Mouse (Mus musculus): Measurements from ENCODE around the gene Prmt1. TPM values are rescaled to one million over a fixed set of nuclear protein-coding genes. Genes with fewer than 3 reads are reported as not detected.
A peak's percentile ranks its signal among the peaks of the same experiment; 100 is the strongest.

Gene Prmt1
- polyA plus RNA-seq, 1 experiment from 2014 or later = 319 TPM

DNA sequence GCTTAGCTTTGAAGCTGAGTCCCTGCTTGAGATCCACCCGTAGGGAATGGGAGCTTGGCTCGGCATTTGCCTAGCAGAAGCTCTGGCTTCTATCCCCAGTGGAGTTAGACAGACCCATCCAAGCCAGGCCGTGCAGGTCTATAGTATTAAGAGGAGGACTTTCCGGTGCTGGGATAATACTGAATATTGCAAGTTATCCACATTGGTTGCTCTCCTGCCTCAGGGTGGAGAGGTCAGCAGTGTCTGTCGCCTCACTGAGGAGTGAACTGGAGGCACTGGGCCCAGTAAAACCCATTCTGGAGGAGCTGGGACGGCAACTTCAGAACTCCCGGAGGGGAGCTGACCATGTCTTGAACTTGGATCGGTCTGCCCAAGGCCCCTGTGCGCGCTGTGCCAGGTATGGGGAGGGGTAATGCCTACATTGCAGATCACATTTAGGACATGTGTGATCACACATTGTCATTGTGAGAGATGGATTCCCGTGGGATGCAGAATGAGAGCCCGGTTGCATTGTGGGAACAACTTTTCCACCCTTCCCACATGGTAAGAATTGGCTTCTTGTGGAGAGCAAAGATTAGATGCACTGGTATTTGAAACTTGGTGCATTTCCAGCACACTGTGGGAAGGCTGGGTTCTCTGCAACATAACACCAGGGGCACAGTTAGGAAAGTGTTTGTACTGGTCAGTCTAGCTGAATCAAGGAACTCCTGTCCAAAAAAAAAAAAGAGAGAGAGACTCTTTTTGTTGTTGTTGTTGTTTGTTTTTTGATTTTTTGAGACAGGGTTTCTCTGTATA is 32.1 kb downstream of the Prmt1 start:
- H3K4me3 ChIP-seq (ENCODE audit: low read depth, low read length) = no peak overlapping the region
- no peak for ATAC-seq (ENCODE audit: insufficient read depth, low FRiP score, low TSS enrichment)
- WGBS = 84% methylated on average over 12 of the region's 12 CpGs

DNA sequence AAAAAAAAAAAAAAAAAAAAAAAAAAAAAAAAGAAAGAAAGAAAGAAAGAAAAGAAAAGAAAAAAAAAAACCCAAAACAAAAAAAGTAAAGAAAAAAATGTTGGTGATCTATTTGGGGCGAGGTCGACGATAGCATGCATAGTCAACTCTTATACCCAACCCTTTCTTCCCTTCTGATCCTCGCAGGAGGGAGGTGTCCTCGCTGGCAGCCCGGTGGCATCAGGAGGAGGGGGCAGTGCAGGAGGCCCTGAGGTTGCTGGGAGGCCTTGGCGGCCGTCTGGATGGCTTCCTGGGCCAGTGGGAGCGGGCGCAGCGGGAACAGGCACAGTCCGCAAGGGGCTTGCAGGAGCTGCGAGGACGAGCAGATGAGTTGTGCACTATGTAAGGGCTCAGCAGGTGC is 32.8 kb downstream of the Prmt1 start:
- no peaks in the 10 kb centered on the region for H3K9me3 ChIP-seq (ENCODE audit: control insufficient read depth, low read length)
- DNase-seq (ENCODE audit: low spot score) (no peak), ATAC-seq (ENCODE audit: insufficient read depth, low FRiP score, low TSS enrichment) (no peak)
- no peaks in the 10 kb centered on the region for H3K36me3 ChIP-seq (ENCODE audit: control insufficient read depth, insufficient read depth, low read length)
- no peak overlapping the region for H3K4me3 ChIP-seq (ENCODE audit: low read depth, low read length)
- peaks cover 15% of the 10 kb centered on the region for H3K27me3 ChIP-seq (ENCODE audit: control insufficient read depth, insufficient read depth, low read length)
- no peak overlapping the region for H3K4me2 ChIP-seq (ENCODE audit: low read depth)
- H3K4me1 ChIP-seq (ENCODE audit: control insufficient read depth, insufficient read depth, low read length) = no peaks in the 10 kb centered on the region
- no peak overlapping the region for H3K27ac ChIP-seq (ENCODE audit: low read depth, low read length)
- no peak overlapping the region for H3K9ac ChIP-seq (ENCODE audit: low read length)
- 54% methylated on average over 14 of the region's 14 CpGs for WGBS

More for the DNA sequence above, 32.1 kb downstream of the Prmt1 start:
- Histone ChIP-seq H3K9me3 (ENCODE audit: control insufficient read depth, low read length) (no peaks in the 10 kb centered on the region), H3K9ac (ENCODE audit: low read length) (no peak overlapping the region), H3K27me3 (ENCODE audit: control insufficient read depth, insufficient read depth, low read length) (peaks cover 15% of the 10 kb centered on the region), H3K4me1 (ENCODE audit: control insufficient read depth, insufficient read depth, low read length) (no peaks in the 10 kb centered on the region), H3K36me3 (ENCODE audit: control insufficient read depth, insufficient read depth, low read length) (no peaks in the 10 kb centered on the region), H3K27ac (ENCODE audit: low read depth, low read length) (no peak overlapping the region), H3K4me2 (ENCODE audit: low read depth) (no peak overlapping the region)
- no peak for DNase-seq (ENCODE audit: low spot score)

DNA sequence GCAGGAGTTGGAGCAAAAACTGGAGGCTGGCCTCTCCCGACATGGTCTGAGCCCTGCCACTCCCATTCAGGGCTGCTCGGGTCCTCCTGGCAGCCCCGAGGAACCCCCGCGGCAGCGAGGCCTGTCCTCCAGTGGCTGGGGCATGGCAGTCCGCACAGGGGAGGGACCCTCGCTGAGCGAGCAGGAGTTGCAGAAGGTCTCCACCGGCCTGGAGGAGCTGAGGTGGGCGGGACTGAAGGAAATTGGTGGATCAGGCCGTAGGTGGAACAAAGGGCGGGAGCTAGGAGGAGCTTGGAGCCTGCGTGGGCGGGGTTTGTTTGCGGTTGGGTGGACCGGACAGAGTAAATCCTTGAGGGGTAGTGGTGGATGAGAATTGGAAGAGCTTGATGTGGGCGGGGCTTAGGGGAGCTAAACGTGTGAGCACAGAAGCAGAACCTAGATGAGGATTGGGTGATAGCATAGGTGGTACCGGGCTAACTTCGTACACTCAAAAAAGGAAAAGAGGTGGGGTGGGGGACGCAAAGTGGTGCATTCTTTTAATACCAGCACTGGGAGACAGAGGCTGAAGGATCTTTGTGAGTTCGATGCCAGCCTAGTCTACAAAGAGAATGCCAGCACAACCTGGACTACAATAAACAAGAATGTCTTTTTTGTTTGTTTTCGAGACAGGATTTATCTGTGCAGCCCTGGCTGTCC is 33.6 kb downstream of the Prmt1 start:
- Histone ChIP-seq H3K36me3 (ENCODE audit: control insufficient read depth, insufficient read depth, low read length) (no peaks in the 10 kb centered on the region), H3K9me3 (ENCODE audit: control insufficient read depth, low read length) (no peaks in the 10 kb centered on the region), H3K4me1 (ENCODE audit: control insufficient read depth, insufficient read depth, low read length) (no peaks in the 10 kb centered on the region), H3K4me2 (ENCODE audit: low read depth) (peak overlapping the region; percentile 81), H3K27ac (ENCODE audit: low read depth, low read length) (no peak overlapping the region), H3K4me3 (ENCODE audit: low read depth, low read length) (peak overlapping the region; percentile 38), H3K9ac (ENCODE audit: low read length) (peak overlapping the region; percentile 66), H3K27me3 (ENCODE audit: control insufficient read depth, insufficient read depth, low read length) (peaks cover 15% of the 10 kb centered on the region)
- DNase-seq (ENCODE audit: low spot score) = peak; percentile 91
- peak; percentile 84 for ATAC-seq (ENCODE audit: insufficient read depth, low FRiP score, low TSS enrichment)
- 6% methylated on average over 24 of the region's 24 CpGs for WGBS

GRCm38 (mm10) chr7:44951960-44952359 is 34.4 kb downstream of the Prmt1 start:
- Histone ChIP-seq H3K27ac (ENCODE audit: low read depth, low read length) (no peak overlapping the region), H3K27me3 (ENCODE audit: control insufficient read depth, insufficient read depth, low read length) (peaks cover 15% of the 10 kb centered on the region), H3K36me3 (ENCODE audit: control insufficient read depth, insufficient read depth, low read length) (no peaks in the 10 kb centered on the region), H3K4me3 (ENCODE audit: low read depth, low read length) (peak overlapping the region; percentile 38), H3K9ac (ENCODE audit: low read length) (no peak overlapping the region), H3K4me1 (ENCODE audit: control insufficient read depth, insufficient read depth, low read length) (no peaks in the 10 kb centered on the region), H3K9me3 (ENCODE audit: control insufficient read depth, low read length) (no peaks in the 10 kb centered on the region), H3K4me2 (ENCODE audit: low read depth) (peak overlapping the region; percentile 81)
- ATAC-seq (ENCODE audit: insufficient read depth, low FRiP score, low TSS enrichment) = no peak
- WGBS = under 1% methylated on average over 10 of the region's 10 CpGs
- peak; percentile 47 for DNase-seq (ENCODE audit: low spot score)

GRCm38 (mm10) chr7:44949922-44950321 is 36.4 kb downstream of the Prmt1 start:
- Histone ChIP-seq H3K27me3 (ENCODE audit: control insufficient read depth, insufficient read depth, low read length) (peaks cover 15% of the 10 kb centered on the region), H3K9ac (ENCODE audit: low read length) (no peak overlapping the region), H3K4me1 (ENCODE audit: control insufficient read depth, insufficient read depth, low read length) (no peaks in the 10 kb centered on the region), H3K36me3 (ENCODE audit: control insufficient read depth, insufficient read depth, low read length) (no peaks in the 10 kb centered on the region), H3K4me3 (ENCODE audit: low read depth, low read length) (no peak overlapping the region), H3K4me2 (ENCODE audit: low read depth) (no peak overlapping the region), H3K9me3 (ENCODE audit: control insufficient read depth, low read length) (no peaks in the 10 kb centered on the region), H3K27ac (ENCODE audit: low read depth, low read length) (no peak overlapping the region)
- 80% methylated on average over 6 of the region's 6 CpGs for WGBS
- ATAC-seq (ENCODE audit: insufficient read depth, low FRiP score, low TSS enrichment) (no peak), DNase-seq (ENCODE audit: low spot score) (no peak)

DNA sequence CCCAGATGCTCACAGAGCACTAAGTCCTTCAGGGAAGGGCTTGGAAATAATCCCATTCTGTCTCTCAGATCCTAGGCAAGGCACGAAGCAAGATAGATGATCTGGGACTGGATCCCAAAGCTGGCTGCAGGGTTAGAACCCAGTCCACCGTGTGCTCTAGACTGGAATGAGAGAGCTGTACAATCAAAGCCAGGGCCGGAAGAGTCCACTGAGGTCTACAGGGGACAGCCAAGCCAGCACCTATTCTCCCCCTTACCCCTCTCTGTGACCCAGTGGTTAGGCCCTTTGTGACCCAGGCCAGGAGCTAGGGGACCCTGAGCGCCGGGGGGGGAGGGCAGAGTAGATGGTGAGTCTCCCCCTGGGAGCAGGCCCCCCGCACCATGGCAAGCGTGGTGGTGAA is 43.5 kb downstream of the Prmt1 start, which contains the start of gene Tsks:
Tsks (plus strand) TSS at position 301 of the 400 bp plus-strand sequence.
- H3K9ac ChIP-seq (ENCODE audit: low read length) = no peak within 1 kb of the TSS
- no peaks in the 10 kb centered on the region for H3K36me3 ChIP-seq (ENCODE audit: control insufficient read depth, insufficient read depth, low read length)
- H3K27ac ChIP-seq (ENCODE audit: low read depth, low read length) = no peak within 1 kb of the TSS
- ATAC-seq (ENCODE audit: insufficient read depth, low FRiP score, low TSS enrichment) (no peak), DNase-seq (ENCODE audit: low spot score) (no peak)
- H3K4me1 ChIP-seq (ENCODE audit: control insufficient read depth, insufficient read depth, low read length) = no peaks in the 10 kb centered on the region
- no peak within 1 kb of the TSS for H3K4me3 ChIP-seq (ENCODE audit: low read depth, low read length)
- no peaks in the 10 kb centered on the region for H3K9me3 ChIP-seq (ENCODE audit: control insufficient read depth, low read length)
- no peak within 1 kb of the TSS for H3K4me2 ChIP-seq (ENCODE audit: low read depth)
- WGBS = 81% methylated on average over 7 of the region's 7 CpGs
- no peaks in the 10 kb centered on the region for H3K27me3 ChIP-seq (ENCODE audit: control insufficient read depth, insufficient read depth, low read length)

DNA sequence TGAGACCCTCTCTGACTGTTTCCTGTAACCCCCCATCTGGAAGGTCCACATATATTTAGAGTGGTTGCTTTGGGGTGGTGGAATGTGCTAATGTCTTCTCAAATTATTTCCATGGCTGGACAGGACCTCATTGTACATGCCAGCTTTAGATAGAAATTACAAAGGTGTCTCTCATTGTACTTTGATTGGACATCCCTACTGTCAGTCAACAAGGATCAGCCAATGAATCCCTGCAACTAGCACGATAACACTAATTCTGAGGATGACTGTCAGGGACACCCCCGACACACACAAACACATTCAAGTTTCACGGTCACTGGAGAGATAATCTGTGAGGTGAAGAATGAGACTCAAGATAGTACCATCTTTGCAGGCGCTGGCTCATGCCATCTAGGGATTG is 47.7 kb downstream of the Prmt1 start:
- Histone ChIP-seq H3K27me3 (ENCODE audit: control insufficient read depth, insufficient read depth, low read length) (no peaks in the 10 kb centered on the region), H3K36me3 (ENCODE audit: control insufficient read depth, insufficient read depth, low read length) (no peaks in the 10 kb centered on the region), H3K4me2 (ENCODE audit: low read depth) (no peak overlapping the region), H3K27ac (ENCODE audit: low read depth, low read length) (no peak overlapping the region), H3K4me3 (ENCODE audit: low read depth, low read length) (no peak overlapping the region), H3K9ac (ENCODE audit: low read length) (no peak overlapping the region), H3K4me1 (ENCODE audit: control insufficient read depth, insufficient read depth, low read length) (no peaks in the 10 kb centered on the region), H3K9me3 (ENCODE audit: control insufficient read depth, low read length) (no peaks in the 10 kb centered on the region)
- no peak for DNase-seq (ENCODE audit: low spot score)
- WGBS = 90% methylated on average over 4 of the region's 4 CpGs
- no peak for ATAC-seq (ENCODE audit: insufficient read depth, low FRiP score, low TSS enrichment)

- Histone ChIP-seq H3K9ac (ENCODE audit: low read length) (peak within 1 kb of the TSS; percentile 89), H3K9me3 (ENCODE audit: control insufficient read depth, low read length) (no peaks in the 10 kb centered on the region), H3K4me2 (ENCODE audit: low read depth) (peak within 1 kb of the TSS; percentile 70), H3K27ac (ENCODE audit: low read depth, low read length) (peak within 1 kb of the TSS; percentile 75), H3K4me1 (ENCODE audit: control insufficient read depth, insufficient read depth, low read length) (peaks cover 9% of the 10 kb centered on the region), H3K27me3 (ENCODE audit: control insufficient read depth, insufficient read depth, low read length) (no peaks in the 10 kb centered on the region), H3K36me3 (ENCODE audit: control insufficient read depth, insufficient read depth, low read length) (peaks cover 3% of the 10 kb centered on the region), H3K4me3 (ENCODE audit: low read depth, low read length) (peak within 1 kb of the TSS; percentile 98)
- DNase-seq (ENCODE audit: low spot score) = peak; percentile 100
- peak; percentile 100 for ATAC-seq (ENCODE audit: insufficient read depth, low FRiP score, low TSS enrichment)
- under 1% methylated on average over 83 of the region's 84 CpGs for WGBS
These were observed 56.9 kb downstream of the Prmt1 start, which contains the start of gene Ap2a1 for GRCm38 (mm10) chr7:44929204-44930151. Gene Ap2a1, minus strand, starts transcription at chr7:44929496.
